Mouse (Mus musculus) limb, embryonic 13.5 days (tissue): Measurements from ENCODE around the gene Ubr1. TPM values are rescaled to one million over a fixed set of nuclear protein-coding genes. Genes with fewer than 3 reads are reported as not detected.
A peak's percentile ranks its signal among the peaks of the same experiment; 100 is the strongest.

Experiments
- ATAC-seq: fragments of 200-750 bp; cut with Nextera tagmentation; 2 replicates; pipeline ENCODE4 v1.8.0; 2017; ENCODE audit warnings: low read depth, moderate number of reproducible peaks, moderate TSS enrichment; ENCODE audit not compliant: low FRiP score
- H3K27ac ChIP-seq: fragments of 300-500 bp; sonication (generic); 2 replicates; pipeline ENCODE4 v1.5.1; 2015; ENCODE audit warnings: inconsistent platforms, mild to moderate bottlenecking, moderate library complexity
- H3K27me3 ChIP-seq: fragments of 300-500 bp; sonication (generic); 2 replicates; pipeline ENCODE4 v1.6.1; 2015; ENCODE audit warnings: mild to moderate bottlenecking, inconsistent platforms
- H3K36me3 ChIP-seq: fragments of 300-500 bp; sonication (generic); 2 replicates; pipeline ENCODE4 v1.6.1; 2015; ENCODE audit warnings: inconsistent platforms, mild to moderate bottlenecking, moderate library complexity
- H3K4me1 ChIP-seq: fragments of 300-500 bp; sonication (generic); 2 replicates; pipeline ENCODE4 v1.6.1; 2015; ENCODE audit warnings: inconsistent platforms
- H3K4me2 ChIP-seq: fragments of 300-500 bp; sonication (generic); replicated peaks from 2 replicates; pipeline ENCODE4 v1.6.1; 2015; ENCODE audit warnings: inconsistent platforms, mild to moderate bottlenecking, moderate library complexity
- H3K4me3 ChIP-seq: fragments of 300-500 bp; sonication (generic); 2 replicates; pipeline ENCODE4 v1.5.1; 2015; ENCODE audit warnings: moderate library complexity, mild to moderate bottlenecking, inconsistent platforms
- H3K9ac ChIP-seq: fragments of 300-500 bp; sonication (generic); 2 replicates; pipeline ENCODE4 v1.6.1; 2015; ENCODE audit warnings: mild to moderate bottlenecking, inconsistent platforms
- H3K9me3 ChIP-seq: fragments of 300-500 bp; sonication (generic); 2 replicates; pipeline ENCODE4 v1.6.1; 2016; ENCODE audit warnings: inconsistent platforms
- WGBS: fragments of 180-500 bp; shearing (Covaris S2); methylation state at CpG from one replicate; pipeline ENCODE4 v1.1.7; 2015; 5-methylcytosine and 5-hydroxymethylcytosine counted together
- polyA plus RNA-seq: library from polyadenylated mRNA; unstranded; fragments of >200 nt; fragmentation: Nextera tagmentation; extraction: Ambion mirVana; gene quantifications from 2 replicates; pipeline ENCODE4 v1.2.1, GENCODE M21; 2015

Gene Ubr1
- polyA plus RNA-seq, 1 experiment from 2014 or later = 35.4 TPM

DNA sequence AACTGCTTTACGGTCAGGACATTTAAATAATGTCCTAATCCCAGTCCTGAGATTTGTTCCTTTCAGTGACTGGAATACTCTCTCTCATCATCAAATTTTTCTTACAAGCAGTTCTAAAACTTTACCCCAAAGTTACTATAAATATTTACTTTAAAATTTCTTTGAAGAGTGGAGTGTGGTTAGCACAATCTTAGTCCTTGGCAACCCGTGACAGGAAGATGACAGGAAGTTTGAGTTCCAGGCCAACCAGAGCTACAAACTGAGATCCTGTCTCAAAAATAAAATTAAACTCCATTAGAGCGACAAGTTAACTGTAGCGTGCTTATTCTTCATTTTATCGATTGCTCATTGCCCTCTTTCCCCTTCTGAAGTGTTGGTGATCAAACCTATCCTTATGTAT, 82.9 kb downstream of the Ubr1 start:
- Histone ChIP-seq H3K4me3 (no peak overlapping the region), H3K9ac (no peak overlapping the region), H3K36me3 (peaks cover 71% of the 10 kb centered on the region), H3K4me2 (no peak overlapping the region), H3K4me1 (no peaks in the 10 kb centered on the region), H3K27me3 (no peaks in the 10 kb centered on the region), H3K9me3 (no peaks in the 10 kb centered on the region), H3K27ac (no peak overlapping the region)
- WGBS = 93% methylated on average over 5 of the region's 5 CpGs
- ATAC-seq = no peak

DNA sequence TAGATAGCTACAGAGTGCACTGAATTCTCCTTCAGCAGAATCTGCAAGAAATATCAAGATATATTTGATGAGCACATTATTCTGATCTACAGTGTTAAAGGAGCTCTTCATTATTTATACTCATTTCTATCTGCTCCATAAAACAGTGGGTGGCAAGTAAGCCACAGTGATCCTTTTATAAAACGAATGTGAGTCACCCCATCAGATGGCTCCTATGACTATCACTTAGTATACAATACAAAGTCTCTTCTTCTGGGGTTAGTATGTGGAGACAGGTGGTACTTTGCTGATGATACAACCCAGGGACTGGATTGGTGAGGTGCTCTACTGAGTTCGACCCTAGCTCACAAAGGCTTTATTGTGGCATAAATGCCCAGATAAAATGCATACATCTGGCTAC, 97.3 kb downstream of the Ubr1 start:
- Histone ChIP-seq H3K9me3 (no peaks in the 10 kb centered on the region), H3K36me3 (peaks cover 77% of the 10 kb centered on the region)

DNA sequence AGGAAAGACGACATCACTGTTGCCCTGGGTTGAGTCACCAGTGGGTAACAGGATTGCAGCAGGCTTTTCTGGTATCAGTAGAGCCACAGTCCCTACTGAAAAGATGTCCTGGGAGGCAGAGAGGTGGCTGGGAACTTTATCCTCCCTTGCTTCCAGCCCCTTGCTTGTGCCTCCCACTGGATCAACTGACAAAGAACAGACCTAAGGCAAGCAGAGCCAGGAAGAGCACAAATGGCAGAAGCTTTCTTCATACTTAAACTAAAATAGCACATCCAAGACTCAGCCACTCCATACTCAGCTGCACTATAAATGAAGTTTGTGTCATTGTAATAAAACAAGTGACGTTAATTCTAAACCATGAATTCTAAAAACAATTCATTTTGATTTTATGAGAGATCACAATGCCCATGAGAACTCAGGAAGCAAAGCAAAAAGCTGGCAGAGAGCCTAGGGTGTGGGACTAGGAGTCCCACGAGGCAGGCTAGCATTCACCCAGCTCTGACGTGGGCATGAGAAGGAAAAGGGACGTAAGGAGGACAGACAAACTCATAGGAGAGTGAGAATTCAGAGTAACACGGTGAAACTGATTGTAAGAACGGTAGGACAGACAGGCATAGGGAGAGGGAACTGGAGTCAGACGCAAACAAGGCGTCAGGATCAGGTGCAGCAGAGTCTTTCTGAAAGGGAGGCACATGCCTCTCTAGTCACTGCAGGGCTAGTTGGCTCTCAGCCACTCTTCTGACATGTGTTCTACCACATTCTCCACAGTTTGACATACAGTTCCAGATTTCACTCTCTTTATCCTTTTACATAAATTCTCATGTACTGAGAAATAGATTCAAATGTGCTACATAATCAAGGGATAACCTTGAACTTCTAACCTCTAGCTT, 98.8 kb downstream of the Ubr1 start:
- no peak for ATAC-seq
- H3K36me3 ChIP-seq = peaks cover 75% of the 10 kb centered on the region

More for the DNA sequence above, 97.3 kb downstream of the Ubr1 start:
- H3K4me2 ChIP-seq = no peak overlapping the region
- ATAC-seq = no peak
- no peaks in the 10 kb centered on the region for H3K27me3 ChIP-seq
- H3K4me3 ChIP-seq = no peak overlapping the region
- no peak overlapping the region for H3K27ac ChIP-seq
- WGBS = 83% methylated on average over 2 of the region's 2 CpGs
- H3K4me1 ChIP-seq = no peaks in the 10 kb centered on the region
- H3K9ac ChIP-seq = no peak overlapping the region

DNA sequence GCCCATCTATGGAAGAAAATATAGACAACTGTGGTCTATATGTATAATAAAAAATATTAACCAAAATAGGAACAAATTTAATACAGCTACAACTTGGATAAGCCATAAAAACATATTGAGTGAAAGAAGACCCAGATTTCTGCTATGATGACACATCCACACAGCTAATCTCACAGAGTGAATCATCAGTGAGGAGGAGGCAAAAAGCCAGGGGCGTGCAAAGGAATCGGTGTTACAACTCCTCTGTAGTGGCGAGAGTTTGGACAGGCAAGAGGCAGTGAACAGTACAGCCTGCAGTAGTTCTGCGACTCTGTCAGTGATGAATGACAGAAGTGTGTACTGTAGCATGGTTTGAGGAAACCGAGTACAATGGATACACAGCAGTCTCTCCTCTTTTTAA, 103.2 kb downstream of the Ubr1 start:
- ATAC-seq = no peak
- H3K27me3 ChIP-seq = no peaks in the 10 kb centered on the region
- H3K9ac ChIP-seq = no peak overlapping the region
- no peak overlapping the region for H3K4me2 ChIP-seq
- 92% methylated on average over 5 of the region's 5 CpGs for WGBS
- no peak overlapping the region for H3K4me3 ChIP-seq
- no peaks in the 10 kb centered on the region for H3K4me1 ChIP-seq
- no peak overlapping the region for H3K27ac ChIP-seq
- H3K36me3 ChIP-seq = peaks cover 80% of the 10 kb centered on the region
- no peaks in the 10 kb centered on the region for H3K9me3 ChIP-seq

More for the DNA sequence above, 98.8 kb downstream of the Ubr1 start:
- H3K27me3 ChIP-seq = no peaks in the 10 kb centered on the region
- no peak overlapping the region for H3K4me3 ChIP-seq
- H3K9me3 ChIP-seq = no peaks in the 10 kb centered on the region
- WGBS = 79% methylated on average over 9 of the region's 9 CpGs
- H3K4me1 ChIP-seq = no peaks in the 10 kb centered on the region
- no peak overlapping the region for H3K27ac ChIP-seq
- H3K4me2 ChIP-seq = no peak overlapping the region
- H3K9ac ChIP-seq = no peak overlapping the region

DNA sequence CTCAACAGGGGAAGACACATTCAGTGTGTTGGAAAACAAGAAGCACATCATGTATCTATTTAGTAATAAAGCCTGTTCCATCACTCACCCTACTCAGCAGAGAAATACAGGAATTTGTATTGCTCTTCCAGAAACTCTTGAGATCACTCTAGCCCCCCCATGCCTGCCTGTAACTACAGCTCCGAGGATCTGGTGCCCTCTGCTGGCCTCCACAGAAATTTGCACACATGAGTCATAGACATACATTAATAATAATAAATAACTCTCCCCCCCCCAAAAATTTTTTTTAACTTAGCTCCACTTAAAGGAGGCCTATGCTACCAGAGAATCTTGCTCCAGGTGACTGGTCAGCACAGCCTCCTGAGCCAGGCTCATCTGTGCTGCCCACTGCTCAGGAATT, 104.0 kb downstream of the Ubr1 start:
- ATAC-seq = no peak
- no peak overlapping the region for H3K9ac ChIP-seq
- WGBS = 38% methylated on average over 1 of the region's 1 CpGs

DNA sequence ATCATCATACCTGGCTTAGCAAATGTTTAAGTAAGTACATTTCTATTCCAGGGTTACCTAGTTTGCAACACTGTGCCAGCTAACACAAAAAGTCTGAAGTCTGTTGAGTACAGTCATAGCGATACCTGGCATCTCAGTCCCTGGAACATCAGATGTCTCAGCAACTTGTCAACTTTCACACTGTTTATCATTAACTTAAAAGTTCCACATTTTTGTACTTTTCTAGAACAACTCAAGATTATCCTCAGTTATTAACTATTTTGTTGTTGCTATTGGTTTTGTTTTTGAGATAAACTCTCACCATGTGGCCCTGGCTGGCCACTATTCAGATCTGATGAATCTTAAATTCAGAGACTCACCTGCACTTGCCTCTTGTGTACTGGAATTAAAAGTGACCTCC, 107.1 kb downstream of the Ubr1 start:
- H3K9ac ChIP-seq = no peak overlapping the region
- no peaks in the 10 kb centered on the region for H3K27me3 ChIP-seq
- no peaks in the 10 kb centered on the region for H3K9me3 ChIP-seq
- H3K36me3 ChIP-seq = peaks cover 63% of the 10 kb centered on the region
- H3K4me3 ChIP-seq = no peak overlapping the region
- H3K4me1 ChIP-seq = no peaks in the 10 kb centered on the region
- no peak overlapping the region for H3K27ac ChIP-seq
- 92% methylated on average over 1 of the region's 1 CpGs for WGBS
- ATAC-seq = no peak
- no peak overlapping the region for H3K4me2 ChIP-seq

More for the DNA sequence above, 104.0 kb downstream of the Ubr1 start:
- H3K4me1 ChIP-seq = no peaks in the 10 kb centered on the region
- H3K4me3 ChIP-seq = no peak overlapping the region
- H3K27me3 ChIP-seq = no peaks in the 10 kb centered on the region
- peaks cover 80% of the 10 kb centered on the region for H3K36me3 ChIP-seq
- no peaks in the 10 kb centered on the region for H3K9me3 ChIP-seq
- no peak overlapping the region for H3K27ac ChIP-seq
- H3K4me2 ChIP-seq = no peak overlapping the region

- Histone ChIP-seq H3K27ac (no peak overlapping the region), H3K36me3 (peaks cover 45% of the 10 kb centered on the region), H3K9me3 (no peaks in the 10 kb centered on the region), H3K9ac (no peak overlapping the region), H3K27me3 (no peaks in the 10 kb centered on the region), H3K4me3 (no peak overlapping the region), H3K4me1 (no peaks in the 10 kb centered on the region), H3K4me2 (no peak overlapping the region)
- WGBS = 86% methylated on average over 1 of the region's 1 CpGs
- ATAC-seq = no peak
Measured at GRCm38 (mm10) chr2:120860699-120861098, 109.8 kb downstream of the Ubr1 start.

DNA sequence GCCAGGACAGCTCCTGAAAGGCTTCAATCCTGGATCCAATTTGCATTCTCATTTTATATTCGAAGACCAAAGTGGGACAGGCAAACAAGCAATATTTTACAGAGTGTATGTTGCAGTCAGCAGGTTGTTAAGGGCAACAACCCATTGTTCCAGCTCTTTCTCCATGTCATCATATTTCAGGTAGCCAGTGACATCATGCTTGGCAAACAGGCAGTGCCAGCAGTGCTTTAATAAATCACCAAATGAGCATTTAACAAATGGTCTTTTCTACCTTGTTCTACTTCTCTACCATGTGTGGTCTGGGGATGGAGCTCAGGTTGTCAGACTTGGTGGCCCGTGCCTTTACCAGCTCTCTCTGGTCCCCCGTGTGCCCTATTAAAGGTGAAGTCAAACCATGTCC, 112.4 kb downstream of the Ubr1 start:
- 80% methylated on average over 3 of the region's 3 CpGs for WGBS
- Histone ChIP-seq H3K4me2 (no peak overlapping the region), H3K36me3 (peaks cover 21% of the 10 kb centered on the region), H3K27ac (no peak overlapping the region), H3K4me1 (no peaks in the 10 kb centered on the region), H3K9me3 (no peaks in the 10 kb centered on the region), H3K27me3 (no peaks in the 10 kb centered on the region), H3K4me3 (no peak overlapping the region), H3K9ac (no peak overlapping the region)
- ATAC-seq = no peak

GRCm38 (mm10) chr2:120853151-120853550, 117.4 kb downstream of the Ubr1 start:
- H3K4me3 ChIP-seq = no peak overlapping the region
- H3K36me3 ChIP-seq = no peaks in the 10 kb centered on the region
- no peak overlapping the region for H3K4me2 ChIP-seq
- H3K27me3 ChIP-seq = no peaks in the 10 kb centered on the region
- H3K27ac ChIP-seq = no peak overlapping the region
- 74% methylated on average over 3 of the region's 3 CpGs for whole genome bisulfite sequencing
- H3K4me1 ChIP-seq = peaks cover 12% of the 10 kb centered on the region
- no peak for ATAC-seq
- H3K9me3 ChIP-seq = no peaks in the 10 kb centered on the region
- H3K9ac ChIP-seq = no peak overlapping the region

- Histone ChIP-seq H3K36me3 (no peaks in the 10 kb centered on the region), H3K4me1 (peaks cover 12% of the 10 kb centered on the region), H3K27ac (no peak overlapping the region), H3K27me3 (no peaks in the 10 kb centered on the region), H3K9ac (no peak overlapping the region), H3K9me3 (no peaks in the 10 kb centered on the region), H3K4me3 (no peak overlapping the region), H3K4me2 (no peak overlapping the region)
- WGBS = 26% methylated on average over 1 of the region's 1 CpGs
- ATAC-seq = no peak
Measured at GRCm38 (mm10) chr2:120852626-120853025, 117.9 kb downstream of the Ubr1 start.

- 1% methylated on average over 39 of the region's 39 CpGs for WGBS
- H3K4me1 ChIP-seq = peaks cover 12% of the 10 kb centered on the region
- no peaks in the 10 kb centered on the region for H3K9me3 ChIP-seq
- H3K4me2 ChIP-seq = peak within 1 kb of the TSS; percentile 86
- H3K4me3 ChIP-seq = peak within 1 kb of the TSS; percentile 94
- peak; percentile 100 for ATAC-seq
- H3K36me3 ChIP-seq = no peaks in the 10 kb centered on the region
- H3K27me3 ChIP-seq = no peaks in the 10 kb centered on the region
- H3K27ac ChIP-seq = peak within 1 kb of the TSS; percentile 39; the same call in 1 of the 2 replicates
- H3K9ac ChIP-seq = peak within 1 kb of the TSS; percentile 89
Measured at GRCm38 (mm10) chr2:120850424-120851082, 120.0 kb downstream of the Ubr1 start, which contains the start of gene Ttbk2. Gene Ttbk2, minus strand, starts transcription at chr2:120850604.
